Mouse (Mus musculus) adrenal gland, postnatal 10 days (tissue): Measurements from ENCODE around the gene Spem2. TPM values are rescaled to one million over a fixed set of nuclear protein-coding genes. Genes with fewer than 3 reads are reported as not detected.

ENCODE experiments used
- total RNA-seq, 2 experiments: library from RNA; stranded (reverse); gene quantifications; 2 replicates each; pipeline ENCODE4 v1.2.3; 2021

Spem2 gene
- total RNA-seq, 2 experiments from 2014 or later, result not detected

Other genes with a start within 250 kb of the Spem2 start
- 10 to 100 TPM in 1 of 2 experiments, 1 to 10 TPM in 1; 8.1 to 12.5 TPM for gene Wrap53, start 238.2 kb downstream of the Spem2 start, total RNA-seq
- gene Trp53, start 238.1 kb downstream of the Spem2 start, total RNA-seq, result 10 to 100 TPM; 59.9 to 75.9 TPM
- gene Atp1b2, start 212.5 kb downstream of the Spem2 start, total RNA-seq, result 10 to 100 TPM; 38.6 to 52.9 TPM
- under 1 TPM; 0.27 to 0.36 TPM for gene Shbg, start 200.6 kb downstream of the Spem2 start, total RNA-seq
- 10 to 100 TPM in 1 of 2 experiments, 1 to 10 TPM in 1; 9.2 to 10.1 TPM for gene Sat2, start 196.4 kb downstream of the Spem2 start, total RNA-seq
- gene Fxr2, start 185.5 kb downstream of the Spem2 start, total RNA-seq, result 10 to 100 TPM; 61.9 to 80.2 TPM
- not detected for gene Sox15, start 163.2 kb downstream of the Spem2 start, total RNA-seq
- 100 to 1,000 TPM; 114 to 116 TPM for gene Mpdu1, start 155.8 kb downstream of the Spem2 start, total RNA-seq
- gene Cd68, start 152.3 kb downstream of the Spem2 start, total RNA-seq, result 10 to 100 TPM in 1 of 2 experiments, 1 to 10 TPM in 1; 9.8 to 12.0 TPM
- 100 to 1,000 TPM; 598 to 631 TPM for gene Eif4a1, start 146.0 kb downstream of the Spem2 start, total RNA-seq
- gene Senp3, start 136.4 kb downstream of the Spem2 start, total RNA-seq, result 10 to 100 TPM; 62.6 to 76.3 TPM
- 1 to 10 TPM; 2.0 to 5.0 TPM for gene Tnfsf13, start 132.7 kb downstream of the Spem2 start, total RNA-seq
- gene Tnfsf12, start 122.6 kb downstream of the Spem2 start, total RNA-seq, result 10 to 100 TPM; 18.1 to 19.2 TPM
- gene Tnfsfm13, start 122.4 kb downstream of the Spem2 start, total RNA-seq, result 1 to 10 TPM; 4.2 to 5.1 TPM
- gene Polr2a, start 59.8 kb downstream of the Spem2 start, total RNA-seq, result 10 to 100 TPM; 53.9 to 67.5 TPM
- gene Slc35g3, start 56.5 kb downstream of the Spem2 start, total RNA-seq, result not detected
- 10 to 100 TPM; 35.5 to 41.2 TPM for gene Zbtb4, start 52.6 kb downstream of the Spem2 start, total RNA-seq
- 1 to 10 TPM; 2.3 to 7.9 TPM for gene Chrnb1, start 22.5 kb downstream of the Spem2 start, total RNA-seq
- 1 to 10 TPM; 2.4 to 3.8 TPM for gene Fgf11, start 16.6 kb downstream of the Spem2 start, total RNA-seq
- 1 to 10 TPM; 1.0 TPM for gene Tmem102, start 12.8 kb downstream of the Spem2 start, total RNA-seq
- not detected for gene Gm39566, start 3.2 kb downstream of the Spem2 start, total RNA-seq
- gene Spem1, start 3.7 kb upstream of the Spem2 start, total RNA-seq, result not detected
- 10 to 100 TPM; 17.3 to 23.5 TPM for gene Nlgn2, start 19.3 kb upstream of the Spem2 start, total RNA-seq
- gene Tmem256, start 20.0 kb upstream of the Spem2 start, total RNA-seq, result 100 to 1,000 TPM; 137 to 145 TPM
- 10 to 100 TPM; 49.2 to 59.2 TPM for gene Plscr3, start 27.9 kb upstream of the Spem2 start, total RNA-seq
- gene Tnk1, start 40.3 kb upstream of the Spem2 start, total RNA-seq, result under 1 TPM; 0.12 to 0.24 TPM
- not detected for gene Tmem95, start 59.6 kb upstream of the Spem2 start, total RNA-seq
- gene Kctd11, start 62.9 kb upstream of the Spem2 start, total RNA-seq, result 1 to 10 TPM; 4.1 to 4.2 TPM
- gene Acap1, start 77.1 kb upstream of the Spem2 start, total RNA-seq, result 1 to 10 TPM; 4.3 to 4.7 TPM
- 1 to 10 TPM; 3.1 to 3.2 TPM for gene 2810408A11Rik, start 82.5 kb upstream of the Spem2 start, total RNA-seq
- gene Neurl4, start 82.6 kb upstream of the Spem2 start, total RNA-seq, result 10 to 100 TPM; 33.6 to 48.1 TPM
- gene Gps2, start 95.4 kb upstream of the Spem2 start, total RNA-seq, result 10 to 100 TPM; 42.3 to 43.1 TPM
- 100 to 1,000 TPM; 578 to 644 TPM for gene Eif5a, start 103.5 kb upstream of the Spem2 start, total RNA-seq
- 10 to 100 TPM; 19.6 to 44.5 TPM for gene Ybx2, start 117.3 kb upstream of the Spem2 start, total RNA-seq
- gene Slc2a4, start 129.7 kb upstream of the Spem2 start, total RNA-seq, result 10 to 100 TPM; 67.6 to 81.9 TPM
- gene Cldn7, start 146.3 kb upstream of the Spem2 start, total RNA-seq, result 1 to 10 TPM in 1 of 2 experiments, under 1 TPM in 1; 0.70 to 1.2 TPM
- 100 to 1,000 TPM; 117 to 148 TPM for gene Ctdnep1, start 162.7 kb upstream of the Spem2 start, total RNA-seq
- gene Elp5, start 164.1 kb upstream of the Spem2 start, total RNA-seq, result 10 to 100 TPM; 66.8 to 71.4 TPM
- gene Gabarap, start 172.7 kb upstream of the Spem2 start, total RNA-seq, result 100 to 1,000 TPM; 339 to 345 TPM
- gene Phf23, start 177.3 kb upstream of the Spem2 start, total RNA-seq, result 10 to 100 TPM; 43.5 to 50.5 TPM
- 10 to 100 TPM; 15.7 to 23.0 TPM for gene Dvl2, start 182.1 kb upstream of the Spem2 start, total RNA-seq
- gene Acadvl, start 196.9 kb upstream of the Spem2 start, total RNA-seq, result 1,000 to 10,000 TPM; 1,467 to 1,540 TPM
- gene Dlg4, start 198.5 kb upstream of the Spem2 start, total RNA-seq, result 10 to 100 TPM; 29.9 to 37.6 TPM
- gene Asgr1, start 235.6 kb upstream of the Spem2 start, total RNA-seq, result 10 to 100 TPM; 35.0 to 76.1 TPM